Mouse (Mus musculus): Measurements from ENCODE around the gene Cdh23. TPM values are rescaled to one million over a fixed set of nuclear protein-coding genes. Genes with fewer than 3 reads are reported as not detected.

The Cdh23 gene
- polyA plus RNA-seq, 1 experiment from 2014 or later = 2.0 TPM

GRCm38 (mm10) chr10:60260557-60261294, 435.6 kb downstream of the Cdh23 start:
- Histone ChIP-seq H3K4me1 (replicated peaks) (peaks cover 13% of the 10 kb centered on the region; the same call in 1 of the 2 replicates), H3K36me3 (no peaks in the 10 kb centered on the region), H3K27ac (no peak overlapping the region), H3K9me3 (no peaks in the 10 kb centered on the region), H3K4me3 (no peak overlapping the region), H3K9ac (no peak overlapping the region), H3K4me2 (no peak overlapping the region), H3K27me3 (no peaks in the 10 kb centered on the region)
- 93% methylated on average over 5 of the region's 5 CpGs for WGBS
- no peak for ATAC-seq (ENCODE audit: low FRiP score)

- Histone ChIP-seq H3K27ac (no peak overlapping the region), H3K9me3 (no peaks in the 10 kb centered on the region), H3K9ac (no peak overlapping the region), H3K27me3 (no peaks in the 10 kb centered on the region), H3K4me1 (replicated peaks) (peaks cover 5% of the 10 kb centered on the region; the same call in 1 of the 2 replicates), H3K4me2 (no peak overlapping the region), H3K4me3 (no peak overlapping the region), H3K36me3 (no peaks in the 10 kb centered on the region)
- ATAC-seq (ENCODE audit: low FRiP score) = no peak
- WGBS = 63% methylated on average over 16 of the region's 16 CpGs
These were observed 438.9 kb downstream of the Cdh23 start for GRCm38 (mm10) chr10:60257261-60257825.

- Histone ChIP-seq H3K9me3 (no peaks in the 10 kb centered on the region), H3K36me3 (no peaks in the 10 kb centered on the region), H3K27me3 (no peaks in the 10 kb centered on the region), H3K4me3 (no peak overlapping the region), H3K4me1 (replicated peaks) (no peaks in the 10 kb centered on the region), H3K9ac (no peak overlapping the region), H3K4me2 (no peak overlapping the region), H3K27ac (no peak overlapping the region)
- no peak for ATAC-seq (ENCODE audit: low FRiP score)
- WGBS = 95% methylated on average over 6 of the region's 6 CpGs
These were observed 440.2 kb downstream of the Cdh23 start for GRCm38 (mm10) chr10:60256088-60256487.

Other genes starting within 250 kb of the Cdh23 start
- gene Slc29a3, start 56.3 kb upstream of the Cdh23 start, polyA plus RNA-seq (2015; fragmentation: Nextera tagmentation; extraction: Ambion mirVana) = 14.1 and 15.8 TPM in 2 replicates
- gene Unc5b, start 135.1 kb upstream of the Cdh23 start, polyA plus RNA-seq (2015; fragmentation: Nextera tagmentation; extraction: Ambion mirVana) = 2.5 and 3.3 TPM in 2 replicates